Mouse (Mus musculus) erythroblast, embryonic 14.5 days (primary cell): ENCODE results near the gene Gnai2. TPM values are rescaled to one million over a fixed set of nuclear protein-coding genes. Genes with fewer than 3 reads are reported as not detected.
"Not testable (repeated sequence)": the region's sequence is repeated elsewhere in the genome, so short reads cannot be mapped to it uniquely, and the experiment has no call there.

Source experiments
- H3K27me3 ChIP-seq: 2 replicates; pipeline ENCODE4 v1.6.1; 2012; ENCODE audit warnings: inconsistent platforms; ENCODE audit not compliant: control insufficient read depth
- H3K36me3 ChIP-seq: 2 replicates; pipeline ENCODE4 v1.6.1; 2012; ENCODE audit warnings: mild to moderate bottlenecking, inconsistent platforms; ENCODE audit not compliant: control insufficient read depth
- H3K4me1 ChIP-seq: 2 replicates; pipeline ENCODE4 v1.6.1; 2012; ENCODE audit warnings: inconsistent platforms; ENCODE audit not compliant: control insufficient read depth
- H3K4me3 ChIP-seq: replicated peaks from 2 replicates; pipeline ENCODE3; 2012; ENCODE audit warnings: moderate library complexity, mild to moderate bottlenecking, inconsistent platforms
- H3K9me3 ChIP-seq: 2 replicates; pipeline ENCODE4 v1.6.1; 2012; ENCODE audit warnings: low read length, inconsistent platforms, mixed read lengths; ENCODE audit not compliant: control insufficient read depth
- GATA1 ChIP-seq: IDR thresholded peaks from 2 replicates; pipeline ENCODE4 v1.6.1; 2012; ENCODE audit warnings: low read length, inconsistent platforms, mixed read lengths
- TAL1 ChIP-seq: IDR thresholded peaks from 3 replicates; pipeline ENCODE4 v1.6.1; 2012; ENCODE audit warnings: low read length, inconsistent platforms, mixed read lengths
- polyA plus RNA-seq: library from polyadenylated mRNA; stranded (reverse); fragments of >175 nt; gene quantifications from 2 replicates; pipeline ENCODE4 v1.2.3, GENCODE M21; 2012

Gnai2 gene
- polyA plus RNA-seq, 1 experiment = 87.2 TPM

- peak overlapping the region; percentile 93 for H3K4me3 ChIP-seq
- H3K27me3 ChIP-seq = no peaks in the 10 kb centered on the region
- TF ChIP-seq TAL1 (no peak), GATA1 (no peak)
- H3K36me3 ChIP-seq = peaks cover 50% of the 10 kb centered on the region
- H3K9me3 ChIP-seq = no peaks in the 10 kb centered on the region
- H3K4me1 ChIP-seq = peaks cover 88% of the 10 kb centered on the region
Measured at GRCm38 (mm10) chr9:107571534-107572326, 63.4 kb downstream of the Gnai2 start.

DNA sequence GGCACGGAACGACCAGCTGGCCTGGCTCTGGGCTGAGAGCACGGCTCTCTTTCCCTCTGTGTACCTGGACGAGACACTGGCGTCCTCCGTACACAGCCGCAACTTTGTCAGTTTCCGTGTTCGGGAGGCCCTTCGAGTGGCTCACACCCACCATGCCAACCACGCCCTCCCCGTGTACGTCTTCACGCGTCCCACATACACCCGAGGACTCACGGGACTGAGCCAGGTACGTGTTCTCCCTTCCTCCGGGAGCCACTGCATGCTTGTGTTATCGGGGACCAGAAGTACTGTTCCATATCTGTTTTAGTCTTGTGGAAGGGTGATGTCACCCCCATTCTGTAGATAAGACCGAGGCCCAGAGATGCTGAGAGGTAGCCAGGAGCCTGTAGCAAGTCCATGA lies 64.3 kb downstream of the Gnai2 start:
- H3K9me3 ChIP-seq = no peaks in the 10 kb centered on the region
- H3K4me1 ChIP-seq = peaks cover 88% of the 10 kb centered on the region
- peak overlapping the region; percentile 93 for H3K4me3 ChIP-seq
- peaks cover 59% of the 10 kb centered on the region for H3K36me3 ChIP-seq
- H3K27me3 ChIP-seq = no peaks in the 10 kb centered on the region
- peak; percentile 54 for TF ChIP-seq TAL1
- TF ChIP-seq GATA1 = peak; percentile 69

DNA sequence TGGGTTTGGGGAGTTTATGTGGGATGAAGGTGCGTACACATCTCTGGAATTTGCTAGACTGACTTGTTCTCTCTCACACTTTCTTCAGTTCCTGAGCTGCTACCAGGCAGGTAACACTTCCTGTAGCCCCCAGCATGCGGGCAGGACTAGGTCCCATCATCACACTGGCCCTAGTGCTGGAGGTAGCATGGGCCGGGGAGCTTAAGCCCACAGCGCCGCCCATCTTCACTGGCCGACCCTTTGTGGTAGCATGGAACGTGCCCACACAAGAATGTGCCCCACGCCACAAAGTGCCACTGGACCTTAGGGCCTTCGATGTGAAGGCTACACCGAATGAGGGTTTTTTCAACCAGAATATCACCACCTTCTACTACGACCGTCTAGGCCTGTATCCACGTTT lies 65.2 kb downstream of the Gnai2 start:
- Histone ChIP-seq H3K9me3 (no peaks in the 10 kb centered on the region), H3K4me1 (peaks cover 88% of the 10 kb centered on the region), H3K4me3 (peak overlapping the region; percentile 93), H3K36me3 (peaks cover 65% of the 10 kb centered on the region), H3K27me3 (no peaks in the 10 kb centered on the region)
- TF ChIP-seq TAL1 = no peak
- no peak for TF ChIP-seq GATA1

DNA sequence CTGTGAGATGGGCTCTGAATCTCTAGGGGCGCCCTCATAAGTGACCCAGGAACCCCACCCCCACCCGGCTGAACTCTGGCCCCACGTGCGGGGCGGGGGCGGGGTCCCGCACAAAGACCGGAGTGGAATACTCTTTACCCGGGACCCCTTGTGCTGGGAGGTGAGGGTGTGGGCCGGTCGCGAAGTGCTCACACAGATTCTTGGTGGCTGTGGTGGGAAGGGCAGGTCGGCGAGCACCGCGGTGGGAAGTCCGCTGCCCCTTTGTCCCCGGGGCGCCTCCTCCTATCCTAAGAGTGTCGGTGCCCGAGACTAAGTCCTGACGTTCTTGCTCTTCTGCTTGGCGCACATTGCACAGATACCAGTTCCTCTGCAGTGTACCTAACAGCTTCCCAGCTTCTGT lies 65.9 kb downstream of the Gnai2 start:
- no peak for TF ChIP-seq TAL1
- Histone ChIP-seq H3K27me3 (no peaks in the 10 kb centered on the region), H3K36me3 (peaks cover 67% of the 10 kb centered on the region), H3K4me1 (peaks cover 91% of the 10 kb centered on the region), H3K9me3 (no peaks in the 10 kb centered on the region), H3K4me3 (peak overlapping the region; percentile 93)

DNA sequence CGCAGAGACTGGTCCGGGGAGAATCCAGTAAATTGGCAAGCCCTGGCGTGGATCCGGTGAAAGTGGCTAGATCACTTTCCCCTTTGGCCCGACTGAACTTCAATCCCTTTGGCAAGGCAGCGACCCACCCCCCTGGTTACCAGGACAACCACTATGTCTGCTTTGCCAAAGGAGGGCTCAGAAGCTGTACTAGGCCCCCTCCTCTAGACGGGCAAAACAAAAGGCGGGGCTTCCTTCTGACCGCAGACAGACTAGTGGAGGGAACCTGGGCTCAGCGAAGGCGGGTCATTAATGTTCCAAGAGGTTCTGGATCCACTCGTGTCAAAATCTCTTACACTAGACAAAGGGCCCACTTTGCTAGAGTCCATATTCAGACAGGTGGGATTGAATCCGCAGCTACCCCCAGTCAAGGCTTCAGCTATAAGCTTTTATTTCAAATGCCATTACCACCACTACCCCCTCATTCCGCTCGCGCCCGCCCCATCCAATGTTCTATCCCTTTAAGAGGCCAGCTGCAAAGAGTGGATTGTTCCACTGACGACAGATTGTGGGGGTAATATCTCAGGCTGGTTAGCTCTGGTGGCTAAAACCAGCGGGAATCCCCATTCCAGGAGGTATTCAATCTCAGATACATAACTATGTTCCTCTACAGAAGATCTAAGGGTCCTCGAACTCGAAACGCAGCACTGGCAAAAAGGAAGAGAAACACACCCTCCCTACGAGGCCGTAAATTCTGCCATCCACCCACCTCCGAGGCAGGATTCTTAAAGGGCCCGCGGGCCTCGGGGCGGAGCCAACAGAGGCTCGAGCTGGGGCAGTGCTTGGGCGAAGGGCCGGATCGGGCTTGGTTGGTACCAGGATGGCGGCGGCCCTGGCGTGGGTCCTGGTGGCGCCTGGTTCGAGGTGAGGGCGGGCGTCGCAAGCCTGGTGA lies 66.6 kb downstream of the Gnai2 start:
- Histone ChIP-seq H3K36me3 (peaks cover 68% of the 10 kb centered on the region), H3K4me3 (peak overlapping the region; percentile 93), H3K9me3 (no peaks in the 10 kb centered on the region), H3K27me3 (no peaks in the 10 kb centered on the region), H3K4me1 (peaks cover 97% of the 10 kb centered on the region)
- TF ChIP-seq GATA1 (no peak), TAL1 (no peak)

- H3K36me3 ChIP-seq = peaks cover 60% of the 10 kb centered on the region
- no peaks in the 10 kb centered on the region for H3K9me3 ChIP-seq
- H3K4me3 ChIP-seq = peak within 1 kb of the TSS; percentile 93
- no peak for TF ChIP-seq TAL1
- no peak for TF ChIP-seq GATA1
- peaks cover 95% of the 10 kb centered on the region for H3K4me1 ChIP-seq
- no peaks in the 10 kb centered on the region for H3K27me3 ChIP-seq
Measured at GRCm38 (mm10) chr9:107567702-107568319, 67.4 kb downstream of the Gnai2 start, which contains the start of gene Hyal2. Hyal2 (plus strand) TSS chr9:107567945.

GRCm38 (mm10) chr9:107566855-107567254 lies 68.3 kb downstream of the Gnai2 start:
- Histone ChIP-seq H3K9me3 (no peaks in the 10 kb centered on the region), H3K27me3 (no peaks in the 10 kb centered on the region), H3K36me3 (peaks cover 59% of the 10 kb centered on the region), H3K4me1 (peaks cover 95% of the 10 kb centered on the region), H3K4me3 (no peak overlapping the region)
- TF ChIP-seq GATA1 (no peak), TAL1 (no peak)

GRCm38 (mm10) chr9:107566041-107566709 lies 69.0 kb downstream of the Gnai2 start:
- Histone ChIP-seq H3K4me1 (peaks cover 90% of the 10 kb centered on the region), H3K4me3 (no peak overlapping the region)

DNA sequence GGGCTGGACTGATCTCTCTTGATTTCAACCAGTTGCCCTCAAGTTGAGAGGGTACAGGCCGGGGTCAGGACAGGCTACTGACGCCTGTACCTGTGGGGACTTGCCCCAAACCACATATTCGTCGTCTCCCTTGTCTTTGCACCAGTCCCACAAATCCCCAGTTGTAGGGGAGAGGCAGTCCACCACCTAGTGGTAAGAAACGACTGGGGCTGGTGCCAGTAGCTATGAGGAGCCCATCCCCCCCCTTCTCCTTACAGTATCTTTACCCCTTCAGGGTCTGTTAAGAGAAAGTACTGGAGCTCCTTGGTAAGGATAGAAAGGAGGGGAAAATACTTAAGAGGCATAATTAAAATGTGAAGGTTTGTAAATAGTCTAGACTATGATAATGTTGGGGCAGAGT lies 69.6 kb downstream of the Gnai2 start:
- H3K4me1 ChIP-seq = peaks cover 84% of the 10 kb centered on the region
- not testable (repeated sequence) for H3K4me3 ChIP-seq, H3K27me3 ChIP-seq, H3K9me3 ChIP-seq
- peaks cover 59% of the 10 kb centered on the region for H3K36me3 ChIP-seq

More at GRCm38 (mm10) chr9:107566041-107566709, 69.0 kb downstream of the Gnai2 start:
- TF ChIP-seq GATA1 = no peak
- TF ChIP-seq TAL1 = no peak
- Histone ChIP-seq H3K36me3 (peaks cover 59% of the 10 kb centered on the region), H3K9me3 (no peaks in the 10 kb centered on the region), H3K27me3 (no peaks in the 10 kb centered on the region)
